Mouse (Mus musculus) limb, embryonic 13.5 days (tissue): ENCODE measurements around the gene Prelp. TPM values are rescaled to one million over a fixed set of nuclear protein-coding genes. Genes with fewer than 3 reads are reported as not detected.

Source experiments
- ATAC-seq: fragments of 200-750 bp; cut with Nextera tagmentation; 2 replicates; pipeline ENCODE4 v1.8.0; 2017; ENCODE audit warnings: low read depth, moderate number of reproducible peaks, moderate TSS enrichment; ENCODE audit not compliant: low FRiP score
- H3K27ac ChIP-seq: fragments of 300-500 bp; sonication (generic); 2 replicates; pipeline ENCODE4 v1.5.1; 2015; ENCODE audit warnings: inconsistent platforms, mild to moderate bottlenecking, moderate library complexity
- H3K27me3 ChIP-seq: fragments of 300-500 bp; sonication (generic); 2 replicates; pipeline ENCODE4 v1.6.1; 2015; ENCODE audit warnings: mild to moderate bottlenecking, inconsistent platforms
- H3K36me3 ChIP-seq: fragments of 300-500 bp; sonication (generic); 2 replicates; pipeline ENCODE4 v1.6.1; 2015; ENCODE audit warnings: inconsistent platforms, mild to moderate bottlenecking, moderate library complexity
- H3K4me1 ChIP-seq: fragments of 300-500 bp; sonication (generic); 2 replicates; pipeline ENCODE4 v1.6.1; 2015; ENCODE audit warnings: inconsistent platforms
- H3K4me2 ChIP-seq: fragments of 300-500 bp; sonication (generic); replicated peaks from 2 replicates; pipeline ENCODE4 v1.6.1; 2015; ENCODE audit warnings: inconsistent platforms, mild to moderate bottlenecking, moderate library complexity
- H3K4me3 ChIP-seq: fragments of 300-500 bp; sonication (generic); 2 replicates; pipeline ENCODE4 v1.5.1; 2015; ENCODE audit warnings: moderate library complexity, mild to moderate bottlenecking, inconsistent platforms
- H3K9ac ChIP-seq: fragments of 300-500 bp; sonication (generic); 2 replicates; pipeline ENCODE4 v1.6.1; 2015; ENCODE audit warnings: mild to moderate bottlenecking, inconsistent platforms
- H3K9me3 ChIP-seq: fragments of 300-500 bp; sonication (generic); 2 replicates; pipeline ENCODE4 v1.6.1; 2016; ENCODE audit warnings: inconsistent platforms
- WGBS: fragments of 180-500 bp; shearing (Covaris S2); methylation state at CpG from one replicate; pipeline ENCODE4 v1.1.7; 2015; 5-methylcytosine and 5-hydroxymethylcytosine counted together
- polyA plus RNA-seq: library from polyadenylated mRNA; unstranded; fragments of >200 nt; fragmentation: Nextera tagmentation; extraction: Ambion mirVana; gene quantifications from 2 replicates; pipeline ENCODE4 v1.2.1, GENCODE M21; 2015

Prelp gene
- polyA plus RNA-seq, 1 experiment from 2014 or later = 10.6 TPM

GRCm38 (mm10) chr1:133873086-133873813, 48.0 kb downstream of the Prelp start:
- H3K4me3 ChIP-seq = no peak overlapping the region
- H3K36me3 ChIP-seq = no peaks in the 10 kb centered on the region
- 77% methylated on average over 6 of the region's 6 CpGs for WGBS
- no peaks in the 10 kb centered on the region for H3K9me3 ChIP-seq
- no peak for ATAC-seq
- H3K4me2 ChIP-seq = no peak overlapping the region
- H3K9ac ChIP-seq = no peak overlapping the region
- peaks cover 5% of the 10 kb centered on the region; the same call in 1 of the 2 replicates for H3K4me1 ChIP-seq
- H3K27me3 ChIP-seq = no peaks in the 10 kb centered on the region
- H3K27ac ChIP-seq = no peak overlapping the region

GRCm38 (mm10) chr1:133871241-133871640, 50.0 kb downstream of the Prelp start:
- Histone ChIP-seq H3K27ac (no peak overlapping the region), H3K27me3 (no peaks in the 10 kb centered on the region), H3K9ac (no peak overlapping the region), H3K4me2 (no peak overlapping the region), H3K36me3 (no peaks in the 10 kb centered on the region), H3K4me1 (no peaks in the 10 kb centered on the region), H3K4me3 (no peak overlapping the region), H3K9me3 (no peaks in the 10 kb centered on the region)
- WGBS = 82% methylated on average over 10 of the region's 10 CpGs
- no peak for ATAC-seq

GRCm38 (mm10) chr1:133869221-133869620, 52.0 kb downstream of the Prelp start:
- Histone ChIP-seq H3K9ac (no peak overlapping the region), H3K4me3 (no peak overlapping the region), H3K4me2 (no peak overlapping the region), H3K36me3 (no peaks in the 10 kb centered on the region), H3K27ac (no peak overlapping the region), H3K27me3 (no peaks in the 10 kb centered on the region), H3K9me3 (no peaks in the 10 kb centered on the region), H3K4me1 (no peaks in the 10 kb centered on the region)
- ATAC-seq = no peak
- WGBS = 48% methylated on average over 2 of the region's 2 CpGs

- WGBS = 32% methylated on average over 10 of the region's 10 CpGs
- H3K4me3 ChIP-seq = no peak overlapping the region
These were observed 57.8 kb downstream of the Prelp start for GRCm38 (mm10) chr1:133863257-133863997.

GRCm38 (mm10) chr1:133861028-133861427, 60.2 kb downstream of the Prelp start:
- no peak overlapping the region for H3K4me3 ChIP-seq
- no peak overlapping the region for H3K9ac ChIP-seq
- H3K36me3 ChIP-seq = no peaks in the 10 kb centered on the region
- no peak overlapping the region for H3K27ac ChIP-seq
- WGBS = 71% methylated on average over 5 of the region's 5 CpGs
- H3K4me2 ChIP-seq = no peak overlapping the region
- no peak for ATAC-seq
- 0 out of 2 replicates have a peak, but pooled peaks cover 5% of the 10 kb centered on the region for H3K27me3 ChIP-seq
- no peaks in the 10 kb centered on the region for H3K9me3 ChIP-seq
- peaks cover 33% of the 10 kb centered on the region for H3K4me1 ChIP-seq

More at GRCm38 (mm10) chr1:133863257-133863997, 57.8 kb downstream of the Prelp start:
- peak; percentile 57; the same call in 1 of the 2 replicates for ATAC-seq
- H3K36me3 ChIP-seq = no peaks in the 10 kb centered on the region
- no peaks in the 10 kb centered on the region for H3K9me3 ChIP-seq
- no peak overlapping the region for H3K9ac ChIP-seq
- H3K4me2 ChIP-seq = peak overlapping the region; percentile 21
- H3K27ac ChIP-seq = peak overlapping the region; percentile 69
- H3K4me1 ChIP-seq = peaks cover 30% of the 10 kb centered on the region
- H3K27me3 ChIP-seq = no peaks in the 10 kb centered on the region

Other genes with a start within 250 kb of the Prelp start
- 0.79 and 1.1 TPM in 2 replicates for gene Lax1, start 231.3 kb downstream of the Prelp start, polyA plus RNA-seq
- 11.7 and 15.3 TPM in 2 replicates for gene Atp2b4, start 120.4 kb downstream of the Prelp start, polyA plus RNA-seq
- gene Optc, start 13.4 kb downstream of the Prelp start, polyA plus RNA-seq = 0.74 and 0.81 TPM in 2 replicates
- 42.1 and 48.5 TPM in 2 replicates for gene Fmod, start 115.8 kb upstream of the Prelp start, polyA plus RNA-seq
- gene Btg2, start 157.7 kb upstream of the Prelp start, polyA plus RNA-seq = 27.1 and 28.2 TPM in 2 replicates
- 0.17 and 0.26 TPM in 2 replicates for gene Chit1, start 189.8 kb upstream of the Prelp start, polyA plus RNA-seq